Comparison of ENCODE assay signal across 10 mouse cellular contexts in the genomic region with DNA sequence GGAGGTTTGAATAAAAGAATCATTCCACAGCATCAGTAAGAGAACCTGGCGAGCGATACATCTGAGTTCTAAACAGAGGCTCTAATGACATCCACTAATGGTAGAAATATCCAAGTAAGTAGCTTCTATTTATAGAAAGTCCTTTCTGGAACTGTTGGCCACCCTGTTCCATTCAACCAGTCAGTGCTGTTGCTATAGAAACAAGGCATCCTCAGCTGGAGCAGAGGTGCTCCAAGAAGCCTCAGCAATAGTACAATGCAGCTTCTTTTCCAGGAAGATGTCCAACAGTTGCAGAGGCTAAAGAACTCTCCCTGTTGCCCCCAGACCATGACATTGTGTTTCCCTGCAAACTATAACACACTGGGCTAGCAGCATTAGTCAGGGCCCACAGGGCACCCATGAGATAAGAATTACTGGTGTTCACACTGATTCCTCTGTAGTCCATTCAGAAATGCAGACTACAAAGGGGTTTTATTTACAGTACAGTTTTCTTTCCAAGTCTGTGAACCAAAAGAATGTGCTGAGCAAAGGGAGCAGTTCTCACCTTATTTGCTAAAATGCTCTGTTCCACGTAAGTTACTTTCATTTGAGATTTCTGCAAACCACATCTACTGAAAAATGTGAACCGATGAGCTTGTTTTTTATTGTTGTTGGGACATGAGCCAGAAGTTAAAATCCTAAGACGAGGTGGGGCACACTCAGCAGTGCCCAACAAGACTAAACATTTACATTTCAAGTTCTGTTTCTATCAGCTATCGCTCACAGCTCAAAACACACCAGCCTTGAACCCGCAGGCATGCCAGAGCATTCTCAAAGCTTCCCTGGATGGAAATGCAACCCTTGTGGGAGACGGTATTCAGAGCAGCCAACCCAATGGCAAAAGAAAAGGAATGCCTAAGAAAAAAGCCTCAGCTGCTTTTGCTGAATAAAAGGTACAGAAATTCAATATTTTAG. TPM values are rescaled to one million over a fixed set of nuclear protein-coding genes. Genes with fewer than 3 reads are reported as not detected.
DNase-seq lines count a peak whose midpoint lies in the region; ATAC-seq and TF ChIP-seq lines count a peak whose summit lies in the region.
"Had no signal": no experiment of that assay in that cellular context is flagged by ENCODE, and none has a peak within 500 bp of the region (broad histone marks: within the 10 kb centered on the region; RNA-seq: fewer than 3 reads in every experiment).

No protein-coding gene starts in this region.

- H3K36me3 ChIP-seq in hindbrain, embryonic 12.5 days = 0 out of 2 replicates have a peak, but pooled peaks cover 3% of the 10 kb centered on the region
- H3K36me3 ChIP-seq in hindbrain, embryonic 10.5 days = peaks cover 8% of the 10 kb centered on the region
- H3K36me3 ChIP-seq in hindbrain, embryonic 15.5 days = 0 out of 2 replicates have a peak, but pooled peaks cover 7% of the 10 kb centered on the region
- H3K36me3 ChIP-seq in stomach, postnatal 0 days (ENCODE audit: control insufficient read depth, insufficient read depth, low read length) = no peaks in the 10 kb centered on the region

- no peak for TF ChIP-seq EP300 in stomach, postnatal 0 days (optimal IDR thresholded peaks at IDR 0.05)

- H3K27me3 ChIP-seq in hindbrain, embryonic 12.5 days = no peaks in the 10 kb centered on the region
- H3K27me3 ChIP-seq in hindbrain, embryonic 10.5 days (ENCODE audit: insufficient read depth, poor library complexity, severe bottlenecking) = no peaks in the 10 kb centered on the region
- H3K27me3 ChIP-seq in hindbrain, embryonic 15.5 days = no peaks in the 10 kb centered on the region
- H3K27me3 ChIP-seq in stomach, postnatal 0 days (ENCODE audit: control insufficient read depth, insufficient read depth, low read length) = no peaks in the 10 kb centered on the region

- 78% methylated on average over 8 of the region's 8 CpGs for WGBS in hindbrain, embryonic 12.5 days
- WGBS in hindbrain, embryonic 10.5 days = 85% methylated on average over 8 of the region's 8 CpGs
- 59% methylated on average over 8 of the region's 8 CpGs for WGBS in hindbrain, embryonic 15.5 days
- 22% methylated on average over 8 of the region's 8 CpGs for WGBS in stomach, postnatal 0 days

- no peaks in the 10 kb centered on the region for H3K9me3 ChIP-seq in hindbrain, embryonic 12.5 days (replicated peaks)
- no peaks in the 10 kb centered on the region for H3K9me3 ChIP-seq in hindbrain, embryonic 10.5 days
- no peaks in the 10 kb centered on the region for H3K9me3 ChIP-seq in hindbrain, embryonic 15.5 days
- H3K9me3 ChIP-seq in stomach, postnatal 0 days (ENCODE audit: control insufficient read depth, low read length) = no peaks in the 10 kb centered on the region

- no peak overlapping the region for H3K4me3 ChIP-seq in hindbrain, embryonic 12.5 days
- H3K4me3 ChIP-seq in hindbrain, embryonic 10.5 days = no peak overlapping the region
- H3K4me3 ChIP-seq in hindbrain, embryonic 15.5 days = no peak overlapping the region
- H3K4me3 ChIP-seq in stomach, postnatal 0 days (ENCODE audit: low read depth, low read length) = no peak overlapping the region

- ATAC-seq in hindbrain, embryonic 12.5 days (ENCODE audit: low FRiP score) = no peak
- ATAC-seq in hindbrain, embryonic 15.5 days (ENCODE audit: low FRiP score, low read depth) = peak; percentile 59; the same call in 1 of the 2 replicates
- peak; percentile 54; the same call in 1 of the 2 replicates for ATAC-seq in stomach, postnatal 0 days (ENCODE audit: low FRiP score, low TSS enrichment)

- H3K9ac ChIP-seq in hindbrain, embryonic 12.5 days = no peak overlapping the region
- H3K9ac ChIP-seq in hindbrain, embryonic 15.5 days = no peak overlapping the region
- H3K9ac ChIP-seq in stomach, postnatal 0 days (ENCODE audit: low read length) = no peak overlapping the region

- H3K4me1 ChIP-seq in hindbrain, embryonic 12.5 days = peaks cover 11% of the 10 kb centered on the region
- H3K4me1 ChIP-seq in hindbrain, embryonic 10.5 days (replicated peaks) = peaks cover 13% of the 10 kb centered on the region
- H3K4me1 ChIP-seq in hindbrain, embryonic 15.5 days (replicated peaks) = peaks cover 21% of the 10 kb centered on the region
- H3K4me1 ChIP-seq in stomach, postnatal 0 days (replicated peaks; ENCODE audit: control insufficient read depth, insufficient read depth) = peaks cover 11% of the 10 kb centered on the region

- no peak for DNase-seq in hindbrain, embryonic 10.5 days (ENCODE audit: low spot score)
- DNase-seq in ovary, adult 18-20 months (ENCODE audit: low spot score) = peak; percentile 73
- DNase-seq in ovary, postnatal 14 days (ENCODE audit: low spot score) = no peak
- DNase-seq in stomach, postnatal 0 days (ENCODE audit: low spot score) = no peak
- DNase-seq in kidney, postnatal 10 days = no peak
- no peak for DNase-seq in adipocyte (ENCODE audit: low spot score)
- DNase-seq: cerebellum, adult 11 months; gastrocnemius, postnatal 36 days had no signal

- H3K4me2 ChIP-seq in hindbrain, embryonic 12.5 days (replicated peaks) = no peak overlapping the region
- no peak overlapping the region for H3K4me2 ChIP-seq in hindbrain, embryonic 15.5 days
- H3K4me2 ChIP-seq in stomach, postnatal 0 days (replicated peaks; ENCODE audit: low read depth) = peak overlapping the region; percentile 37; the same call in 1 of the 2 replicates

- TF ChIP-seq CTCF in stomach, postnatal 0 days (IDR thresholded peaks at IDR 0.05; ENCODE audit: low read depth) = no peak

- peak overlapping the region; percentile 36; the same call in 1 of the 2 replicates for H3K27ac ChIP-seq in hindbrain, embryonic 12.5 days
- no peak overlapping the region for H3K27ac ChIP-seq in hindbrain, embryonic 10.5 days
- peak overlapping the region; percentile 51 for H3K27ac ChIP-seq in hindbrain, embryonic 15.5 days (replicated peaks)
- peak overlapping the region; percentile 67 for H3K27ac ChIP-seq in stomach, postnatal 0 days (replicated peaks)

RNA-seq across cellular contexts. Expression of gene Vps53, which starts 31.1 kb away (rescaled TPM):
- 56.3 and 60.6 TPM in 2 replicates for polyA plus RNA-seq in hindbrain, embryonic 12.5 days (2016; fragmentation: Nextera tagmentation; extraction: Ambion mirVana)
- 37.9 and 48.3 TPM in 2 replicates for polyA plus RNA-seq in hindbrain, embryonic 10.5 days (2016; fragmentation: Nextera tagmentation; extraction: Ambion mirVana)
- 67.7 and 68.4 TPM in 2 replicates for polyA plus RNA-seq in hindbrain, embryonic 15.5 days (2015; fragmentation: Nextera tagmentation; extraction: Ambion mirVana)
- polyA plus RNA-seq in stomach, postnatal 0 days (2015; fragmentation: Nextera tagmentation; extraction: Ambion mirVana) = 42.9 and 43.8 TPM in 2 replicates

RNA-seq across cellular contexts. Expression of gene Fam57a, which starts 31.1 kb away (rescaled TPM):
- polyA plus RNA-seq in hindbrain, embryonic 12.5 days (2016; fragmentation: Nextera tagmentation; extraction: Ambion mirVana) = 27.6 and 31.2 TPM in 2 replicates
- polyA plus RNA-seq in hindbrain, embryonic 10.5 days (2016; fragmentation: Nextera tagmentation; extraction: Ambion mirVana) = 32.6 and 33.6 TPM in 2 replicates
- polyA plus RNA-seq in hindbrain, embryonic 15.5 days (2015; fragmentation: Nextera tagmentation; extraction: Ambion mirVana) = 23.8 and 27.3 TPM in 2 replicates
- 328 and 372 TPM in 2 replicates for polyA plus RNA-seq in stomach, postnatal 0 days (2015; fragmentation: Nextera tagmentation; extraction: Ambion mirVana)
